7 mouse cellular contexts compared by ENCODE assay signal in genomic region chr10:61936211-61937121, GRCm38 (mm10). TPM values are rescaled to one million over a fixed set of nuclear protein-coding genes. Genes with fewer than 3 reads are reported as not detected.
DNase-seq lines count a peak whose midpoint lies in the region; ATAC-seq and TF ChIP-seq lines count a peak whose summit lies in the region.

No protein-coding gene starts in this region.

- H3K27me3 ChIP-seq in liver, embryonic 16.5 days (ENCODE audit: control insufficient read depth, insufficient read depth, low read depth, low read length): peaks cover 6% of the 10 kb centered on the region

- H3K9ac ChIP-seq in ES-E14 (ENCODE audit: insufficient read depth, low read depth, low read length, poor library complexity, severe bottlenecking): peak overlapping the region; percentile 25; the same call in 1 of the 2 replicates
- no peak overlapping the region for H3K9ac ChIP-seq in liver, embryonic 16.5 days (ENCODE audit: low read depth, low read length)

- H3K9me3 ChIP-seq in ES-E14 (ENCODE audit: control insufficient read depth, insufficient read depth, low read depth, low read length): no peaks in the 10 kb centered on the region
- no peaks in the 10 kb centered on the region for H3K9me3 ChIP-seq in liver, embryonic 16.5 days (replicated peaks; ENCODE audit: control insufficient read depth, low read length)

- ATAC-seq in liver, embryonic 16.5 days (ENCODE audit: low read depth): no peak

- no peaks in the 10 kb centered on the region for H3K36me3 ChIP-seq in ES-E14 (ENCODE audit: control insufficient read depth, insufficient read depth, low read length, poor library complexity, severe bottlenecking)
- H3K36me3 ChIP-seq in liver, embryonic 16.5 days (ENCODE audit: control insufficient read depth, insufficient read depth): no peaks in the 10 kb centered on the region

- in situ Hi-C loops in ES-E14 (cut with MboI; ENCODE audit: low sequenced_read_pairs in 2 of 2, unreplicated experiment in 2 of 2): no loop called here

- peaks cover 10 to 22% of the 10 kb centered on the region in 2 experiments; a peak in 3 of 4 replicates for H3K4me1 ChIP-seq in ES-E14 (ENCODE audit: control insufficient read depth in 2 of 2, insufficient read depth in 2 of 2, low read length in 2 of 2, poor library complexity in 1 of 2)
- H3K4me1 ChIP-seq in liver, embryonic 16.5 days (ENCODE audit: control insufficient read depth, low read depth, low read length): no peaks in the 10 kb centered on the region; the same call in 1 of the 2 replicates

- peak overlapping the region; percentile 35 to 52 for H3K4me3 ChIP-seq in ES-E14 (ENCODE audit: insufficient read depth in 1 of 2, low read depth in 1 of 2, low read length in 2 of 2, poor library complexity in 1 of 2, severe bottlenecking in 1 of 2)
- H3K4me3 ChIP-seq in liver, embryonic 16.5 days (ENCODE audit: low read depth, low read length): no peak overlapping the region

- peak overlapping the region; percentile 15; the same call in 1 of the 2 replicates for H3K4me2 ChIP-seq in liver, embryonic 16.5 days (ENCODE audit: low read depth, low read length)

- DNase-seq in ES-E14 (ENCODE audit: low read depth, low spot score): no peak
- peak; percentile 66 for DNase-seq in embryo, embryonic 10.5 days (ENCODE audit: low spot score)
- DNase-seq in heart, postnatal 4 days: peak; percentile 53
- DNase-seq in right cerebral cortex, postnatal 14 days: no peak
- no peak for DNase-seq in adipocyte (ENCODE audit: low spot score)
- no peak for DNase-seq in layer of hippocampus, adult 8-10 months (ENCODE audit: low spot score in 2 of 2)

- no peak overlapping the region for H3K27ac ChIP-seq in ES-E14 (ENCODE audit: insufficient read depth, low read depth, low read length, poor library complexity, severe bottlenecking)
- no peak overlapping the region for H3K27ac ChIP-seq in liver, embryonic 16.5 days (ENCODE audit: low read length)

- WGBS in liver, embryonic 16.5 days (ENCODE audit: insufficient replicate concordance): 8% methylated on average over 28 of the region's 28 CpGs

TF ChIP-seq in ES-E14, 5 proteins besides CTCF, POLR2A, EP300 and RAD21:
- no peak for TF ChIP-seq HCFC1 (IDR thresholded peaks at IDR 0.05; ENCODE audit: borderline replicate concordance, insufficient read depth, low read length)

RNA-seq across cellular contexts. Expression of gene Col13a1, which starts 42.4 kb away (rescaled TPM):
- 4.2 and 4.7 TPM in 2 replicates for total RNA-seq in ES-E14 (2012; rRNA removed)
- total RNA-seq in heart, postnatal 4 days (2021): 1 to 10 TPM; 1.8 to 2.5 TPM
- 0.68 and 0.91 TPM in 2 replicates for polyA plus RNA-seq in liver, embryonic 16.5 days (2015; fragmentation: Nextera tagmentation; extraction: Ambion mirVana)
- total RNA-seq in layer of hippocampus, adult 8-10 months (2022): 1 to 10 TPM; 1.3 to 2.1 (median 1.7) TPM

Comparison
In these comparisons a context has a peak if more than half of its experiments do, and no peak if none do; other contexts are left out.
1. DNase-seq: peak in embryo, embryonic 10.5 days (single experiment) and heart, postnatal 4 days (single experiment); none in ES-E14 (single experiment), right cerebral cortex, postnatal 14 days (single experiment), adipocyte (single experiment) and layer of hippocampus, adult 8-10 months (0 of 2).